Mouse (Mus musculus) midbrain, embryonic 15.5 days (tissue): ENCODE data around the gene Adpgk. TPM values are rescaled to one million over a fixed set of nuclear protein-coding genes. Genes with fewer than 3 reads are reported as not detected.
A peak's percentile ranks its signal among the peaks of the same experiment; 100 is the strongest.

Experiments
- ATAC-seq: fragments of 200-750 bp; cut with Nextera tagmentation; replicated peaks from 2 replicates; pipeline ENCODE4 v1.8.0; 2017; ENCODE audit warnings: moderate TSS enrichment
- H3K27ac ChIP-seq: fragments of 300-500 bp; sonication (generic); 2 replicates; pipeline ENCODE4 v1.5.1; 2015; ENCODE audit warnings: mild to moderate bottlenecking, inconsistent platforms
- H3K27me3 ChIP-seq: fragments of 300-500 bp; sonication (generic); replicated peaks from 2 replicates; pipeline ENCODE4 v1.6.1; 2015; ENCODE audit warnings: inconsistent platforms
- H3K36me3 ChIP-seq: fragments of 300-500 bp; sonication (generic); replicated peaks from 2 replicates; pipeline ENCODE4 v1.6.1; 2015; ENCODE audit warnings: inconsistent platforms
- H3K4me1 ChIP-seq: fragments of 300-500 bp; sonication (generic); 2 replicates; pipeline ENCODE4 v1.6.1; 2015; ENCODE audit warnings: inconsistent platforms
- H3K4me2 ChIP-seq: fragments of 300-500 bp; sonication (generic); 2 replicates; pipeline ENCODE4 v1.6.1; 2015; ENCODE audit warnings: inconsistent platforms, mild to moderate bottlenecking, moderate library complexity
- H3K4me3 ChIP-seq: fragments of 300-500 bp; sonication (generic); 2 replicates; pipeline ENCODE4 v1.5.1; 2015; ENCODE audit warnings: mild to moderate bottlenecking, inconsistent platforms
- H3K9ac ChIP-seq: fragments of 300-500 bp; sonication (generic); 2 replicates; pipeline ENCODE4 v1.6.1; 2015; ENCODE audit warnings: mild to moderate bottlenecking, inconsistent platforms
- H3K9me3 ChIP-seq: fragments of 300-500 bp; sonication (generic); 2 replicates; pipeline ENCODE4 v1.6.1; 2016; ENCODE audit warnings: inconsistent platforms
- WGBS: fragments of 180-500 bp; shearing (Covaris S2); methylation state at CpG from one replicate; pipeline ENCODE4 v1.1.7; 2015; ENCODE audit warnings: mixed read lengths; 5-methylcytosine and 5-hydroxymethylcytosine counted together
- polyA plus RNA-seq: library from polyadenylated mRNA; unstranded; fragments of >200 nt; fragmentation: Nextera tagmentation; extraction: Ambion mirVana; gene quantifications from 2 replicates; pipeline ENCODE4 v1.2.1, GENCODE M21; 2015

Adpgk gene
- polyA plus RNA-seq: 23.5 and 24.5 TPM in 2 replicates

- H3K9ac ChIP-seq: peak within 1 kb of the TSS; percentile 83
- no peaks in the 10 kb centered on the region for H3K9me3 ChIP-seq
- H3K27me3 ChIP-seq: no peaks in the 10 kb centered on the region
- H3K36me3 ChIP-seq: no peaks in the 10 kb centered on the region
- H3K27ac ChIP-seq: peak within 1 kb of the TSS; percentile 95
- peak within 1 kb of the TSS; percentile 94 for H3K4me3 ChIP-seq
- ATAC-seq: peak; percentile 97
- peak within 1 kb of the TSS; percentile 72 for H3K4me2 ChIP-seq
- WGBS: under 1% methylated on average over 58 of the region's 58 CpGs
- peaks cover 19% of the 10 kb centered on the region for H3K4me1 ChIP-seq
These were observed at the start of gene Adpgk for GRCm38 (mm10) chr9:59290957-59291687. TSS of gene Adpgk (plus strand) at chr9:59291558.

- no peak for ATAC-seq
- H3K4me2 ChIP-seq: no peak overlapping the region
- no peak overlapping the region for H3K9ac ChIP-seq
- 54% methylated on average over 7 of the region's 7 CpGs for WGBS
- 0 out of 2 replicates have a peak, but pooled peaks cover 6% of the 10 kb centered on the region for H3K4me1 ChIP-seq
- H3K27me3 ChIP-seq: no peaks in the 10 kb centered on the region
- H3K9me3 ChIP-seq: no peaks in the 10 kb centered on the region
- no peak overlapping the region for H3K4me3 ChIP-seq
- no peaks in the 10 kb centered on the region for H3K36me3 ChIP-seq
- H3K27ac ChIP-seq: no peak overlapping the region
These were observed 46.2 kb upstream of the Adpgk start for GRCm38 (mm10) chr9:59245181-59245580.

DNA sequence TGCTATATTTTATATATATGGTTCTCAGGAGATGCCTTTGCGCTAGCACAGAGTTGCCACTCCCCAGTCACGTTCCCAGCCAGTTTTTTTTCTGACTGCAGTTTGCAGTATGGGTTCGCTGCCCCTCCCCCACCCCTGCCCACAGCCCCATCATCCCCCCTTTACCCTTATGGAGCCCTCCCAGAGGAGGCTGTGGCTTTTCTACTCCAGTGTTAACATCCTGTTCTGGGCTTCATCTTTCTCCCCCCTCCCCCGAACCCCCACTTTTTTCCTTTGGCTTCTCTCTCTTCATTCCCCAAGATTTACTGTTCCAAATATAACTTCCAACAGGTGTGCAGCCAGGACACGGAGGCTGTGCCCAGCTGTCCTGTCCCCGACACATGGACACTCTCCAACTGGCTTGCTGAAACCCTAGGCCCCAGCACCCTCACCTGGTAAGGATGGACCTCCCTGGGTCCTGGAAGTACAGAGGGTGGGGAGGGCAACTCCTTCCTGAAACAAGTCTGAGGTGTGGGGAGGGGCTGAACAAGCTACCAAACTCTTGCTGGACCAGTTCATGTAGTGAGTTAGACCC is 44.8 kb upstream of the Adpgk start:
- 53% methylated on average over 6 of the region's 6 CpGs for WGBS
- Histone ChIP-seq H3K4me3 (no peak overlapping the region), H3K27ac (no peak overlapping the region), H3K4me2 (no peak overlapping the region), H3K9me3 (no peaks in the 10 kb centered on the region), H3K9ac (no peak overlapping the region), H3K27me3 (no peaks in the 10 kb centered on the region), H3K4me1 (0 out of 2 replicates have a peak, but pooled peaks cover 6% of the 10 kb centered on the region), H3K36me3 (no peaks in the 10 kb centered on the region)
- no peak for ATAC-seq

DNA sequence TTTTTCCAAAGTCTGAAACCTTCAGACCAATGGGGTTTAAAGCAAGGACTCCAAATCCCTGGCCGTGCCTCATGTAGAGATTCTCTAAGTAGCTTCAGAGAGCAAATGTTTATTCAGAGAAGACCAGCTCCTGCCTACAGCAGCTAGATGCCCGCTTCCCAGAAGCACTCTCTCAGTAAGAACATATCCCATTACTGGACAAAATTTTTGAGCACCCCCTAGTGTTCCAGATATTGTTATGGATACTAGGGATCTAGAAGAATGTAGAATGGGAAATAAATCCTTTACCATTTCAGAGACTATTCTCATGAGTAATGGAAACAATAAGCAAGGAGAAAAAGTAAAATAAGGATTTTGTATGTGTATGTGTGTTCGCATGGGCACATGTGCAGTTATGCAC is 42.0 kb upstream of the Adpgk start:
- no peaks in the 10 kb centered on the region for H3K27me3 ChIP-seq
- no peak overlapping the region for H3K4me2 ChIP-seq

GRCm38 (mm10) chr9:59250272-59250671 is 41.1 kb upstream of the Adpgk start:
- ATAC-seq: no peak
- Histone ChIP-seq H3K27me3 (no peaks in the 10 kb centered on the region), H3K9me3 (no peaks in the 10 kb centered on the region), H3K4me3 (no peak overlapping the region), H3K4me1 (0 out of 2 replicates have a peak, but pooled peaks cover 6% of the 10 kb centered on the region), H3K36me3 (no peaks in the 10 kb centered on the region), H3K4me2 (no peak overlapping the region), H3K27ac (no peak overlapping the region), H3K9ac (no peak overlapping the region)
- WGBS: 64% methylated on average over 3 of the region's 3 CpGs

More for the DNA sequence above, 42.0 kb upstream of the Adpgk start:
- Histone ChIP-seq H3K27ac (peak overlapping the region; percentile 66), H3K9me3 (no peaks in the 10 kb centered on the region), H3K4me1 (0 out of 2 replicates have a peak, but pooled peaks cover 6% of the 10 kb centered on the region), H3K4me3 (no peak overlapping the region), H3K9ac (no peak overlapping the region), H3K36me3 (no peaks in the 10 kb centered on the region)
- no peak for ATAC-seq
- 66% methylated on average over 3 of the region's 3 CpGs for WGBS

- WGBS: 72% methylated on average over 5 of the region's 5 CpGs
- Histone ChIP-seq H3K9ac (no peak overlapping the region), H3K4me3 (no peak overlapping the region), H3K36me3 (no peaks in the 10 kb centered on the region), H3K9me3 (no peaks in the 10 kb centered on the region), H3K4me1 (peaks cover 2% of the 10 kb centered on the region; the same call in 1 of the 2 replicates), H3K27ac (no peak overlapping the region), H3K27me3 (no peaks in the 10 kb centered on the region), H3K4me2 (no peak overlapping the region)
- ATAC-seq: no peak
These were observed 36.5 kb upstream of the Adpgk start for GRCm38 (mm10) chr9:59254716-59255421.

DNA sequence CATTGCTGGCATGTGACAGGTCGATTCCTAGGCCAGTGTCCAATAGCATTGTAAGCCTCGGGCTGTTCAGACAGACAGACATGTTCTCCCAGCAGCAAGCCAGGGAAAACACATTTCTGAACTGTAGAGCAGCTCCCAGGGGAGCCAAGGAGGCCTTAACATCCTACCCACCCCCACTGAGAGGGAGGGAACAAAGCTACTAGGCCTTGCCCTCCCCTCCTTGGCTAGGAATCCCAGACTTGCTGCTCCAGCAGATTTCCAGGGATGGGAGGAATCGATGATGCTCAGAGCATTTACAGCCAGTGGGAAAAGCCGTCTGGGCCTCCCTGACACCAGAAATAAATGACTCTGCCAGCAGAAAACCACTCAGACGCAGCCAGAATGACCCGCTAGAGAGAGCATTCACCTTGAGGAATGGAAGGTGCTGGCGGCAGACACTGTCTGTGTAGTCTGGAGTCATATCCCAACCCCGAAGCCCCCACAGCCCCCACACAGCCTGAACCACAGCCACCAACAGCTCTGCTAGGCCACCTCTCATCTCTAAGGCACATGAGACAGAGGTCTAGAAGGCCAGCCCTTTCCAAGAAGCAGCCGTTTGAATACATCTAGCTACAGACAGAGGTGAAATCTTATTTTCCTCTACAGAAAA is 31.4 kb upstream of the Adpgk start:
- Histone ChIP-seq H3K4me3 (no peak overlapping the region), H3K36me3 (no peaks in the 10 kb centered on the region), H3K27me3 (no peaks in the 10 kb centered on the region), H3K27ac (peak overlapping the region; percentile 45), H3K4me1 (peaks cover 14% of the 10 kb centered on the region), H3K9me3 (no peaks in the 10 kb centered on the region), H3K9ac (no peak overlapping the region), H3K4me2 (no peak overlapping the region)
- ATAC-seq: no peak
- WGBS: 54% methylated on average over 9 of the region's 9 CpGs

- H3K4me2 ChIP-seq: no peak overlapping the region
- 51% methylated on average over 6 of the region's 6 CpGs for WGBS
- H3K9me3 ChIP-seq: no peaks in the 10 kb centered on the region
- no peaks in the 10 kb centered on the region for H3K27me3 ChIP-seq
- ATAC-seq: no peak
- no peak overlapping the region for H3K27ac ChIP-seq
- H3K4me3 ChIP-seq: no peak overlapping the region
- no peaks in the 10 kb centered on the region for H3K36me3 ChIP-seq
- H3K9ac ChIP-seq: no peak overlapping the region
- peaks cover 6% of the 10 kb centered on the region for H3K4me1 ChIP-seq
These were observed 25.0 kb upstream of the Adpgk start for GRCm38 (mm10) chr9:59266332-59266731.

GRCm38 (mm10) chr9:59269728-59270127 is 21.6 kb upstream of the Adpgk start:
- ATAC-seq: no peak

DNA sequence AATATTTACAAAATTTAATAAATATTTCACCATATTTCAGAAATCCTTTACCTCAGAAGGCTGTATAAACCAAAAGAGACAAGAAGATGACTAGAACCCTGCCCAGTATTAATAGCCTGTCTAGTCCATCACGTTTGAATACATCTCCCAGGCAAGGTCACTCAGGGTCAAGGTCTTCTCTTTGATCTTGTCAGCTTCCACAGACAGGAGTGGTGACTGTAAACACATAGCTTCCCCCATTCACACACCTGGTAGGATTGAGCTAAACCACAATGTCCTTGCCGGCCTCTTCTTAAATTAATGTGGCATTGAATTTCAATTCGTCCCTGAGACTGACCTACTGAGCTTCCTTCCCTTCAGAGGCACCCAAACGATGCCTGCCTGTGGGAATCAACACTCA is 20.3 kb upstream of the Adpgk start:
- H3K9me3 ChIP-seq: no peaks in the 10 kb centered on the region
- H3K27me3 ChIP-seq: no peaks in the 10 kb centered on the region
- no peak overlapping the region for H3K4me2 ChIP-seq
- H3K36me3 ChIP-seq: no peaks in the 10 kb centered on the region
- no peak for ATAC-seq
- no peaks in the 10 kb centered on the region for H3K4me1 ChIP-seq
- H3K4me3 ChIP-seq: no peak overlapping the region
- WGBS: 43% methylated on average over 4 of the region's 4 CpGs
- no peak overlapping the region for H3K9ac ChIP-seq
- H3K27ac ChIP-seq: no peak overlapping the region

More at GRCm38 (mm10) chr9:59269728-59270127, 21.6 kb upstream of the Adpgk start:
- no peak overlapping the region for H3K9ac ChIP-seq
- no peaks in the 10 kb centered on the region for H3K9me3 ChIP-seq
- H3K4me1 ChIP-seq: no peaks in the 10 kb centered on the region
- H3K27ac ChIP-seq: no peak overlapping the region
- WGBS: 38% methylated on average over 5 of the region's 5 CpGs
- H3K36me3 ChIP-seq: no peaks in the 10 kb centered on the region
- no peak overlapping the region for H3K4me2 ChIP-seq
- H3K27me3 ChIP-seq: no peaks in the 10 kb centered on the region
- H3K4me3 ChIP-seq: no peak overlapping the region

GRCm38 (mm10) chr9:59271711-59272110 is 19.6 kb upstream of the Adpgk start:
- Histone ChIP-seq H3K4me2 (no peak overlapping the region), H3K4me1 (no peaks in the 10 kb centered on the region), H3K9ac (no peak overlapping the region), H3K4me3 (no peak overlapping the region), H3K27me3 (no peaks in the 10 kb centered on the region), H3K36me3 (no peaks in the 10 kb centered on the region), H3K27ac (0 out of 2 replicates have a peak overlapping the region, but pooled peaks have one; percentile 10), H3K9me3 (no peaks in the 10 kb centered on the region)
- ATAC-seq: no peak
- WGBS: 61% methylated on average over 6 of the region's 6 CpGs

DNA sequence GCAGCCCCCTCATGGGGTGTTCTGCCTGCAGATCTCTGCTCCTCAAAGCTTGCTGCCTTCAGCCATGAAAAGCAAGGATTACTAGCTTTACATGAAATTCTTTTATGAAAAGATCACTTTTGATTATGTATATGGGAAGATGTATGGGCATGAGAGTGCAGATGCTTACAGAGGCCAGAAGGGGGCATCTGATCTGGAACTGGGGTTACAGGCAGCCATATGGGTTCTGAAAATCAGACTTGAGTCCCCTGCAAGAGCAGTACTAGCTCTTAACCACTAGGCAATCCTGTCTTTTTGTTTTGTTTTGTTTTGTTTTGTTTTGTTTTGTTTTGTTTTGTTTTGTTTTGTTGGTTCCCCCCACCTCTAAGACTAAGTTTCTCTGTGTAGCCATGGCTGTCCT is 18.2 kb upstream of the Adpgk start:
- Histone ChIP-seq H3K4me1 (no peaks in the 10 kb centered on the region; the same call in 1 of the 2 replicates), H3K9me3 (no peaks in the 10 kb centered on the region), H3K36me3 (no peaks in the 10 kb centered on the region), H3K27me3 (no peaks in the 10 kb centered on the region), H3K9ac (no peak overlapping the region), H3K4me2 (no peak overlapping the region), H3K27ac (no peak overlapping the region), H3K4me3 (no peak overlapping the region)
- ATAC-seq: no peak
